Mouse (Mus musculus) T-cell, adult 2 months (primary cell): Measurements from ENCODE around the gene Gm6401.
"Not testable (repeated sequence)": the region's sequence is repeated elsewhere in the genome, so short reads cannot be mapped to it uniquely, and the experiment has no call there.

Experiments used
- DNase-seq: peaks from one replicate; pipeline ENCODE4 v3.0.0; 2022; ENCODE audit warnings: low spot score

The Gm6401 gene

DNA sequence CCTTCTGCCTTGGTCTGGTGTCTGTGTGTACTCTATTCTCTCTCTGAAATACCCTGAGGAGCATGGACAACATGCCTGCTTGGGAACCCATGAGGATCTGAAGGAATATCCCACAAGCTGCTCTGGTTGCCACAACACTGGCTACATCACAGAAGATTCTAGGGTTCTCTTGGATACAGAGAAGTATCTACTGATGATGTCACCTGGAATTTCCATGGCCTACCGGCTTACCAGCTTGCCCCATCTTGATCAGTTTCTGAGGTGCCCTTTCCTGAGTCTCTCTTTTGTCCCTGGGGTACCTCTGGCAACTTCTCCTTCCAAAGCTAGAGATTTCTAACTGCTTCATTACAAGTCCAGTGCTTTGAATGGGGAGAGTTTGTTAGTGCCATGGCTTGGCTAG lies at the start of gene Gm6401:
Gene Gm6401 (minus strand): TSS at position 101 of the 400 bp plus-strand sequence.
- DNase-seq: not testable (repeated sequence)

DNA sequence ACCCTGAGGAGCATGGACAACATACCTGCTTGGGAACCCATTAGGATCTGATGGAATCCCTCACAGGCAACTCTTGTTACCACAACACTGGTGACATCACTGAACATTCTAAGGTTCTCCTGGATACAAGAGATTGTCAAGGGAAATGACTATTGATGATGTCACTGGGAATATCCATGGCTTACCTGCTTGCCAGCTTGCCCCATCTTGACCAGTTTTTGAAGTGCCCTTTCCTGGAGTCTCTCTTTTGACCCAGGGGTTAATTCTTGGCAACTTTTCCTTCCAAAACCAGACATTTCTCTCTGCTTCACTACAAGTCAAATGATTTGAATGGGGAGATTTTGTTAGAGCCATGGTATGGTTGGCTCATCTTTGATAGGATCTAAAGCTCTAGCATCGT lies 15.5 kb upstream of the Gm6401 start, which contains the start of gene Gm3543:
Gene Gm3543 (minus strand): TSS at position 101 of the 400 bp plus-strand sequence.
- not testable (repeated sequence) for DNase-seq

DNA sequence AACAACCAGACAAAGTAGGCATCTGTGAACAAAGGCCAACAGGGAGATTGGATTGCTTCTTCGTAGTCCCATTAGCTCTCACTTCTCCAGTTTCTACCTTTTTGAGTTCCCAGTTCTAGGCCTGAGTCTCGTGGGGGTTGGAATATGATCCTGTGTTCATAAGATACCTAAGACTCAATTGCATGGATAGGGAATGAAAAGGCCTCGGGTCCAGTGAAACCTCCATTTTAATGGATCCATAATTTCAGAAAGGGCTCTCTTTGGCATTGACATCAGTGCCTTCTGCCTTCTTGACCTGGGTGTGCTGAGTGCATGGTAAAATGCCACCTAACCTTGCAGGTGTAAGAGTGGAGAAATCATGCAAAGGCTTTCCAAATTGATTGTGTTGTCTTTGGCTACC lies 869 bp upstream of the Gm6401 start:
- DNase-seq: not testable (repeated sequence)

- DNase-seq: not testable (repeated sequence)
Measured at GRCm38 (mm10) chr14:41964095-41964494, 3.6 kb downstream of the Gm6401 start.

GRCm38 (mm10) chr14:41943695-41944094 lies 24.0 kb downstream of the Gm6401 start, which contains the start of gene 1700024B05Rik:
1700024B05Rik (plus strand) TSS chr14:41943995.
- DNase-seq: not testable (repeated sequence)

DNA sequence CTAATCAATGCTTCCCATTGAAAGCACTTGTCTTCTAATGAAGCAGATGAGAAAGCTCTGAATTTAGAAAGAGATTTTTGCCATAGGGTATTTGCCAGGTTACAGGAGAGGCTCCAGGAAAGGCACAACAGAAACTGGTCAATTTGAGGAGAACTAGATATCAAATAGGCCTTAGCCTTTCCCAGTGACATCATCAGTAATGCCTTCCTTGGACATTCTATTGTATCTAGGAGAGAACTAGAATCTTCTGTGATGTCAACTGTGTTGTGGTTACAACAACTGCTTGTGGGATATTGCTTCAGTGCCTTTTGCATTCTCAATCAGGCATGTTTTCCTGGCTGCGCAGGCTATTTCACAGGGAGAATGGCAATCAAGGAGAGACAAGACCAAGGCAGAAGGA lies 43.1 kb downstream of the Gm6401 start, which contains the start of gene 1700049E17Rik1:
Gene 1700049E17Rik1 (plus strand): TSS at position 301 of the 400 bp plus-strand sequence.
- DNase-seq: not testable (repeated sequence)
